Mouse (Mus musculus) gastrocnemius, postnatal 36 days (tissue): Measurements from ENCODE around the gene Fcmr. TPM values are rescaled to one million over a fixed set of nuclear protein-coding genes. Genes with fewer than 3 reads are reported as not detected.

Experiments used
- total RNA-seq, 2 experiments: library from RNA; stranded (reverse); gene quantifications; 2 replicates each; pipeline ENCODE4 v1.2.3; 2021

The Fcmr gene
- total RNA-seq, 2 experiments from 2014 or later, result not detected

Other genes with a start within 250 kb of the Fcmr start
- gene Zp3r, start 236.0 kb upstream of the Fcmr start, total RNA-seq, result not detected
- not detected for gene C4bp, start 204.0 kb upstream of the Fcmr start, total RNA-seq
- gene Gm29427, start 149.9 kb upstream of the Fcmr start, total RNA-seq, result not detected
- gene Yod1, start 148.3 kb upstream of the Fcmr start, total RNA-seq, result 1 to 10 TPM; 3.0 to 3.9 TPM
- gene Pfkfb2, start 136.4 kb upstream of the Fcmr start, total RNA-seq, result 10 to 100 TPM in 1 of 2 experiments, 1 to 10 TPM in 1; 9.6 to 12.8 TPM
- gene AA986860, start 133.7 kb upstream of the Fcmr start, total RNA-seq, result under 1 TPM; 0.15 to 0.30 TPM
- gene Fcamr, start 64.8 kb upstream of the Fcmr start, total RNA-seq, result under 1 TPM in 1 of 2 experiments, not detected in 1; 0.27 TPM
- gene Pigr, start 39.0 kb upstream of the Fcmr start, total RNA-seq, result under 1 TPM in 1 of 2 experiments, not detected in 1; 0.13 TPM
- not detected for gene Il24, start 21.8 kb downstream of the Fcmr start, total RNA-seq
- not detected for gene Il20, start 45.8 kb downstream of the Fcmr start, total RNA-seq
- not detected for gene Il19, start 74.4 kb downstream of the Fcmr start, total RNA-seq
- gene Il10, start 154.2 kb downstream of the Fcmr start, total RNA-seq, result not detected
- 100 to 1,000 TPM; 214 to 237 TPM for gene Mapkapk2, start 232.2 kb downstream of the Fcmr start, total RNA-seq